Mouse (Mus musculus) adrenal gland, adult 18-20 months (tissue): ENCODE results near the gene Trim11. TPM values are rescaled to one million over a fixed set of nuclear protein-coding genes. Genes with fewer than 3 reads are reported as not detected.

Source experiments
- DNase-seq, 2 experiments: peaks; one replicate each; pipeline ENCODE4 v3.0.0; 2021 to 2022; ENCODE audit warnings: low spot score in 2 of 2
- total RNA-seq, 2 experiments: library from RNA; stranded (reverse); gene quantifications; 1 replicate in 1 of 2; 2 replicates in 1 of 2; pipeline ENCODE4 v1.2.3; 2021

The Trim11 gene
- total RNA-seq, 2 experiments from 2014 or later = 22.0 to 27.1 TPM

DNA sequence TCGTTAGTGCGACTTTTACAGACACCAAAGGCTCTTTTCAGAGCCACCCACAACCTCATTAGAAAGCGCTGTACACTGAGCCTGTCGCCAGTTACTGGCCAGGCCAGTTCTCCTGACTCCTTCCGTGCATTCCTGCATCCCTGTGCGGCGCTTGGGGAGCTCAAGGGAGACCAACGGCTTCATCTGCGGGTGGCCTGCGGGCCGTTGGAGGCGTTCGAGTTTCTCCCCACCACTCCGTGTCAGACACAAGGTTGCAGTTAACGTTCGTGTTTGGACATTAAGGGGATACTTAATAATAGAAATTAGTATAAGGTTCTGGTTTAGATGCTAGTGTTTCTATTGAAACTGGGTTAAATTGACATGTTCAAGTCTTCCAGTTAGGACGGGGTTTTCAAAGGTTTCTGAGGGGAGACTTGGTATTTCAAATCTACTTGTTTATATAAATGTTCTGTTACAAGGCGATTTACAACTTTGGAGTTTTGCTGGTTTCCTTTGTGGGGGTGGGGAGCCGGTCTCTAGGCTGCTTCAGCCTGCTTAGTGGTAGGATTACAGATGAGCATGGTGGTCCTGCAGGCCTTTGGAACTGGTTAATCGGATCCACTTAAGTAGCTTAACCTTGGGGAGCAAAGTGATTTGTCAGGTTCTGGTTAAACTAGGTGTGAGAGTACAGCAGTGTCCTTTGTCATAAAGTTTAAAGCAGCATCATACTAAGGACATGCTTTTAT, 22.6 kb upstream of the Trim11 start:
- DNase-seq = no peak

DNA sequence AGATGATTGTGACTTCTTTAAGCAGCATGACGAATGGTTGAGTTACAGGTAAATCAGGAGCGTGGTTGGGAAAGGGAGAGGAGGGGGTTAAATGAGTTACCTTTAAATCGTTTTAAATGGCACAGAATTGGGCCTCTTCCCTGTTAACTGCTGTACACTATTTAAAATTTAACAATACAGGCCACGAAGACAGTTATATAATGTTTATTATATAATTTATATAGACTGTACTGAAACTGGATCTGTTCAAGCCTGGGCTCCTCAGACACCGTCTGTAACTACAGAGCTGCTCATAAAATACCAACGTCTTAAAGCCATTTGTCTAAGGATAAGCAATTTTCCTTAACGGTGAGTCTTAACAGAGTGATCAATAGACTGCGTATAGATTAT, 22.0 kb upstream of the Trim11 start:
- DNase-seq = no peak

- no peak for DNase-seq
These were observed 20.5 kb upstream of the Trim11 start for GRCm38 (mm10) chr11:58957226-58957914.

GRCm38 (mm10) chr11:58958536-58958935, 19.4 kb upstream of the Trim11 start:
- no peak for DNase-seq

- DNase-seq = no peak
These were observed 18.6 kb upstream of the Trim11 start for GRCm38 (mm10) chr11:58959186-58959825.

GRCm38 (mm10) chr11:58959921-58960465, 17.9 kb upstream of the Trim11 start:
- DNase-seq = peak; percentile 62 to 64

DNA sequence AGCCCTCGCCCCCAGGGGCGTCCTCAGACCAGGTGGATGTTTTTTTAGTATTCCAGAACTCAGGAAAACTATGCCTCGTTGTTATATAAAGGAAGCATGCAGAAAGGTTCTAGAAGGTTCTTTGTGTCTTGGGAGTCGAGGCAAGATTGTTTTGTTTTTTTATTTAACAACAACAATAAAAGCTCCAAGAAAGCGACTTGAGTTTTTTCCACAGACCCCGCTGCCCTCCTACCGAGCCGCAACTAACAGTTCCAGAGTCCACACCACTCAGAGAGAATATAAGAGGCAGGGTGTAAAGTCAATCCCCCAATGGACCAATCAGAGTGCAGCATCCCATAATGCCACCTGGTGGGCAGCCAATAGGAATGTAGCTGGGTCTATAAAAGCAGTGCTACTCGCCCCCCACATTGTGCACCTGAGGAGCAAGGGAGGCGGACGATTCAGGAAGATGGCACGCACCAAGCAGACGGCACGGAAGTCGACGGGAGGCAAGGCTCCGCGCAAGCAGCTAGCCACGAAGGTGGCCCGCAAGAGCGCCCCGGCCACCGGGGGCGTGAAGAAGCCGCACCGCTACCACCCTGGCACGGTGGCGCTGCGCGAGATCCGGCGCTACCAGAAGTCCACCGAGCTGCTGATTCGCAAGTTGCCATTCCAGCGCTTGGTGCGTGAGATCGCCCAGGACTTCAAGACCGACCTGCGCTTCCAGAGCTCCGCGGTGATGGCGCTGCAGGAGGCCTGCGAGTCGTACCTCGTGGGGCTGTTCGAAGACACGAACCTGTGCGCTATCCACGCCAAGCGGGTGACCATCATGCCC, 16.3 kb upstream of the Trim11 start:
- no peak for DNase-seq

DNA sequence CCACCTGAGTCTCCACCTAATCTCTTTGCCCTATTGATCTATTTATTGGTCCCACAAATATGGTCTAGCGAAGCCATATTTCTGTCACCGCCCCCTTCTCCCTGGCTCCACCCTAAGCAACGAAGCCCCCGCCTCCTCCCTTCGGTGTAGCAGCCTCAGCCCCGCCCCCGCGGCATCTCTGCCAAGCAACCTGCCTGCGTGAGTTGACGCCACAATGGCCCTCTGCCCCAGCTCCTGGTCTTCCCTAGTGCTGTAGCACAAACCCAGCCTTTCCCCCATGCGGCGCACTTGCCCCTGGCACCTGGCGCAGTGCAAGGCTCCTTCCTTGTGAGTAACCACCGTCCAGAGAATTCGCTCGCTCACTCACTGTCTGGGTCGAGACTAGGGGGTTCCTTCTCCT, 14.3 kb upstream of the Trim11 start:
- DNase-seq = no peak

DNA sequence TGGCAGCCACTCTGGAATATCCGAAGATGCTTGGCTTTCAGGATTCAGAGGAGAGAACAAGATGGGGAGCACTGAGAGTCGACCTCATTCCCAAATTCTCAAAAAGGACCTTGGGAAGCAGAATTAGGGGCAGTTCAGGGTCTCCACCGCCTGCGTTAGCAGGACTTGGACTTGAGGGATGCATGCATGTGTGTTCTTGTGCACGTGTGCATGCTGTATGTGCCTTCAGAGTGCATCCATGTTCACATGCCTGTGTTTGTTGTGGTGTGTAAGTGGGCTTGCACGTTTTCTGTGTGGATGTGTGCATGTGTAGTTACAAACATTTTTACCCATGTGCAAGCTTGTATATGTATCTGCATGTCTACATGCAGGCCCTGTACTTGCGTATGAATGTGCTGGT, 13.7 kb upstream of the Trim11 start:
- DNase-seq = no peak

GRCm38 (mm10) chr11:58965001-58965760, 12.7 kb upstream of the Trim11 start:
- no peak for DNase-seq

GRCm38 (mm10) chr11:58967346-58967745, 10.5 kb upstream of the Trim11 start:
- DNase-seq = no peak

DNA sequence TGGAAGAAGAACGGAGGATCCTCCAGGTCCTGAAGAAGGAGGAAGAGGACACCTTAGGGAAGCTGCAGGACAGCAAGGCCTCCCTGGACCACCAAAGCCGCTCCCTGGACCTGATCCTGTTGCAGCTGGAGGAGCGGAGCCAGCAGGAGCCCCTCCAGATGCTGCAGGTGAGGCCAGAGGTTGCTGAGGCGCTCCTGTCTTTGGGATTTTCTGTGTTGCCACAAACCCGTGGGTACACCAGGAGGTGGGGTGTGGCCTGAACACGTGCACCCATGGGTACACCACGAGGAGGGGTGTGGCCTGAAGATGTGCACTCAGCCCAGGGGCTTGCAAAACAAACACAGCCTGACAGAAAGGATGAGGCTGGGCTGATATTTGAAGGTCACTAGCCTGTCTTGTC, 9.3 kb upstream of the Trim11 start:
- no peak for DNase-seq

DNA sequence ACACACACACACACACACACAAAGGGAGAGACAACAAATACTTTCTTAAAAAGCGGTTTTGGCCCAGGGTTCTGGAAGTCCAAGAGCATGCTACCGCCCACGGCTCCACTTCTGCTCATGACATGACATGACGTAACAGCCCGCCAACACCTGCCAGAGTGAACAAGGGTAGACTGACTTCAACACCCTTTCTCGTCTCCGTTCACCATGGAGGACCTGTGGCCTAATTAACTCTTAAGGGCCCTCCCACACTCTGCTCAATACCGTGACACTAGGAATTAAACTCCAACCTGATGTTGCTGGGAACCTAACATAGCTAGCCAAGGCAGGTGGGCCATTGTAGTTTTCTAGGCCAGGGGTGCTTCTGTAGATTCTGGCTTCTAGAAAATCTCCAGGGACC, 8.9 kb upstream of the Trim11 start:
- no peak for DNase-seq

DNA sequence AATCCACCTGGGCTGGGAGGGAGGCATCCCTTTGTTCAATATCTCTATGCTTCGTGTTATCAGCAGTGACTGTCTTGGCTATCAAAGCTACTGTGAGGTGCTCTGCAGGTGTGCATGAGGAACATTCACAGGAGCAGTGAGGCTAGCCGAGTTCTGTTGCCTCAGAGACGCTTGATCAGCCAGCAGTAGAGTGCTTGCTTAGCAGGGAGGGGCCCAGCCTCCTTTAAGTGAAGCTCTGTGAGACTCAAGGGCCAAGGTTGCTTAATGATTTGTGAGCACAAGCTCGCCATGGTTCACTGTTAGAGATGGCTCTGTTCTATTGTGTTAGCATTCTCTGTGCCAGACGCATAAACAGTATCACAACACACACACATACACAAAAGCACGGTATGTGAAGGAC, 8.2 kb upstream of the Trim11 start:
- DNase-seq = no peak

DNA sequence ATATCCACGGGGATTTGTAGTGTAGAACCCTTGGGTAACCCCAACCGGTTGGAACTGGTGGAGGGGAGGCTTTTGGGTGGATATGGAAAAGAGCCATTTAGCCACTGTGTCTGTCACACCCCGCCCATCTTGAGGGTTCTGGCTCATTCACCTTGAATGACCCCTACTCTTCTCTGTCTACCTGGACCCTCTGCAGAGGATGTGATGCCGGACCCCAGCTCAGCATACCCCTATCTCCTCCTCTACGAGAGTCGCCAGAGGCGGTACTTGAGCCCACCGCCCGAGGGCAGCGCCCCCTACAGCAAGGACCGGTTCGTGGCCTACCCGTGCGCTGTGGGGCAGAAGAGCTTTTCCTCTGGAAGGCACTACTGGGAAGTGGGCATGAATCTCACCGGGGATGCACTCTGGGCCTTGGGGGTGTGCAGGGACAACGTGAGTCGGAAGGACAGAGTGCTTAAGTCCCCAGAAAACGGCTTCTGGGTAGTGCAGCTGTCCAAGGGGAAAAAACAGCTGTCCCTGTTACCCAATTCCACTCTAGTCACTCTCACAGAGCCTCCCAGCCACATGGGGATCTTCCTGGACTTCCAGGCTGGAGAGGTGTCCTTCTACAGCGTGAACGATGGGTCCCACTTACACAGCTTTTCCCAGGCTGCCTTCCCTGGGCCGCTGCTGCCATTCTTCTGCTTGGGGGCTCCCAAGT, 6.9 kb upstream of the Trim11 start:
- no peak for DNase-seq

DNA sequence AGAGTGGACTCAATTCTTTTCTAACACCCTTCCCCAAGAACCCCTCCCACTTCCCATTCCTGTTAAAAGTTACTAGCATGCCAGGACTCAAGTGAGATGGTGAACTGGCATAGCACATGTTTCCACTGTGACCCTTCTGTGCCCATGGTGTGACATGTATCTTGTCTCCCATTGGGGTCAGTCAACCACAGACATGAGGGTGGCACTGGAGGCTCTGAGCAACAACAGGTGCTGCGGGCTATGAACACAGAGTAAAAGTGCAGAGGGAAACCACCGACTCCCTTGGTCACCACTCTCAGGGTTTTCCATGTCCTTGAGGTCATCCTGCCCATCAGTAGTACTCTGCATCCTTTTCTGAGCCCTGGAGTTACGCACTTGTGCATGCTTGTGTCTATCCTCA, 6.1 kb upstream of the Trim11 start:
- no peak for DNase-seq

DNA sequence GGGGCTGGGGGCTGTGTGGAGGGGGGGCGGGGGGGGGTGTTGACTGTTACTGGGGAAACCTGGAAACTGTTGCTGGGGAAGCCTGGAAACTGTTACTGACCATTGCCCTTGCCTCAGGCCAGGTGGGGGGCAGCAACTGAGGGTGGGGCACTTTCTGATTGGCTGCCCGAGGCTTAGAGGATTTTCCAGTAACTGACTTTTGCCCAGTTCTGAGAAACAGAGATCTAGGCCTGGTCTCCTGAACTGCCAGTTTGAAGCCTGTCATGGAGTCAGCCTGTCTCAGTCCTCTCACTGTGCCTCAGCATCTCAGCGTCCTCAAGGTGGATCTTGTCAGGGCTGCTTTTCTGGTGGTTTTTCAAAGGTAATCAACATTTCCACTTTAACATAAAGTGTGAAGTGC, 3.5 kb upstream of the Trim11 start:
- no peak for DNase-seq

GRCm38 (mm10) chr11:58977150-58977549, 743 bp upstream of the Trim11 start:
- DNase-seq = no peak

DNA sequence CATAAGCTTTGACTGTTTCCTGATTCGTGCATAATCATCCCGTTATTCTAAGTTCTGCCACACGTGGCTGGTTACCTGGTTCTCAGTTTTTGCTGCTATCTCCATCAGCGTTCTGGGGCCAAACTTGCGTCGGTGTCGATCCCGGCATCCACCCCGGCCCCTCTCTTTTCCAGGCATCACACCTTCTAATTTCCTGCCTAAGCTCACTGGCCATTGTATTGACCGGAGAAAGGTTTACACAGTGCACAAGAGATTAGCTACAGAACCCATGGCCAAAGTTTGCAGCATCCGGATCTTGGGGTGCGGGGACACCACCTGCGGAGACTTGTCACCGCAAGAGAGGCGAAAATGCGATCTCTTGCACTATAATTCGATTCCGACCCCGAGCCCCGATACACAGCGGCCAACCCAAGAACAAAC, 276 bp upstream of the Trim11 start:
- DNase-seq = no peak

DNA sequence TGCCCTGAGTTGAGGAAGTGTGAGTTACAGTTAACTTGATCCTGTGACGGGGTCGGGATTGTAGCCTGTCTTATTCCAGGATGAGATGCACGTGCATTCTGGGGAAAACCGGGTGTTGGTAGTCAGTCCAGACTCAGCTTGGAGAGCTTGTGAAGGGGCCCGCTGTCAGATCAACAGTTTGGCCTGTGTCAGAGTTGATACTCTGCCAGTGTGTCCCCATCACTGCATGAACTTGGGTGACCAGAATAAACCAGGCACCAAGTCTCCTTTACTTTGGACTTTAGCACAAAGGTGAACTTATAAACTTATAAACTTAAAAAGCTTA, 775 bp downstream of the Trim11 start:
- no peak for DNase-seq
